Mouse (Mus musculus): ENCODE data around the gene Micu2. TPM values are rescaled to one million over a fixed set of nuclear protein-coding genes. Genes with fewer than 3 reads are reported as not detected.

Gene Micu2
- total and polyA plus RNA-seq, 2 experiments from 2014 or later, result 43.5 to 69.1 TPM

- Histone ChIP-seq H3K9ac (replicated peaks; ENCODE audit: low read length) (no peak overlapping the region), H3K4me3 (ENCODE audit: low read length) (no peak overlapping the region), H3K9me3 (ENCODE audit: low read length) (no peaks in the 10 kb centered on the region), H3K4me2 (ENCODE audit: low read depth, low read length) (no peak overlapping the region), H3K27me3 (ENCODE audit: insufficient read depth, low read length) (no peaks in the 10 kb centered on the region), H3K27ac (no peak overlapping the region), H3K36me3 (ENCODE audit: insufficient read depth, low read length) (no peaks in the 10 kb centered on the region), H3K4me1 (ENCODE audit: insufficient read depth, low read length) (no peaks in the 10 kb centered on the region)
- WGBS, result 91% methylated on average over 2 of the region's 2 CpGs
- no peak for TF ChIP-seq CTCF (IDR thresholded peaks at IDR 0.05; ENCODE audit: low read depth)
- DNase-seq (ENCODE audit: low spot score), result no peak
- no peak for ATAC-seq
These were observed 104.7 kb downstream of the Micu2 start for GRCm38 (mm10) chr14:57894346-57894745.

GRCm38 (mm10) chr14:57892961-57893360 lies 106.1 kb downstream of the Micu2 start:
- H3K4me1 ChIP-seq (ENCODE audit: insufficient read depth, low read length), result peaks cover 9% of the 10 kb centered on the region
- H3K9ac ChIP-seq (replicated peaks; ENCODE audit: low read length), result no peak overlapping the region
- TF ChIP-seq CTCF (IDR thresholded peaks at IDR 0.05; ENCODE audit: low read depth), result no peak
- 100% methylated on average over 1 of the region's 1 CpGs for WGBS
- no peaks in the 10 kb centered on the region for H3K27me3 ChIP-seq (ENCODE audit: insufficient read depth, low read length)
- H3K9me3 ChIP-seq (ENCODE audit: low read length), result no peaks in the 10 kb centered on the region
- no peak for ATAC-seq
- no peak overlapping the region for H3K4me3 ChIP-seq (ENCODE audit: low read length)
- no peak for DNase-seq (ENCODE audit: low spot score)
- H3K36me3 ChIP-seq (ENCODE audit: insufficient read depth, low read length), result no peaks in the 10 kb centered on the region
- H3K4me2 ChIP-seq (ENCODE audit: low read depth, low read length), result no peak overlapping the region
- no peak overlapping the region for H3K27ac ChIP-seq

- H3K4me2 ChIP-seq (ENCODE audit: low read depth, low read length), result peak within 1 kb of the TSS; percentile 57
- ATAC-seq, result peak; percentile 96
- WGBS, result 6% methylated on average over 39 of the region's 65 CpGs
These were observed 108.8 kb downstream of the Micu2 start, which contains the start of gene Zdhhc20 for GRCm38 (mm10) chr14:57890011-57890842. Gene Zdhhc20, minus strand, starts transcription at chr14:57890276.

GRCm38 (mm10) chr14:57889541-57890010 lies 109.5 kb downstream of the Micu2 start:
- H3K4me1 ChIP-seq (ENCODE audit: insufficient read depth, low read length), result peaks cover 17% of the 10 kb centered on the region
- peak overlapping the region; percentile 87 for H3K4me3 ChIP-seq (ENCODE audit: low read length)
- no peaks in the 10 kb centered on the region for H3K27me3 ChIP-seq (ENCODE audit: insufficient read depth, low read length)
- no peaks in the 10 kb centered on the region for H3K9me3 ChIP-seq (ENCODE audit: low read length)
- peak overlapping the region; percentile 57 for H3K4me2 ChIP-seq (ENCODE audit: low read depth, low read length)
- ATAC-seq, result peak; percentile 58
- under 1% methylated on average over 37 of the region's 37 CpGs for WGBS
- TF ChIP-seq CTCF (IDR thresholded peaks at IDR 0.05; ENCODE audit: low read depth), result no peak
- peak; percentile 74 for DNase-seq (ENCODE audit: low spot score)
- no peaks in the 10 kb centered on the region for H3K36me3 ChIP-seq (ENCODE audit: insufficient read depth, low read length)
- H3K9ac ChIP-seq (replicated peaks; ENCODE audit: low read length), result peak overlapping the region; percentile 97
- peak overlapping the region; percentile 94 for H3K27ac ChIP-seq

More at GRCm38 (mm10) chr14:57890011-57890842, 108.8 kb downstream of the Micu2 start, which contains the start of gene Zdhhc20:
- Histone ChIP-seq H3K36me3 (ENCODE audit: insufficient read depth, low read length) (no peaks in the 10 kb centered on the region), H3K27ac (peak within 1 kb of the TSS; percentile 94), H3K27me3 (ENCODE audit: insufficient read depth, low read length) (no peaks in the 10 kb centered on the region), H3K4me1 (ENCODE audit: insufficient read depth, low read length) (peaks cover 17% of the 10 kb centered on the region), H3K9me3 (ENCODE audit: low read length) (no peaks in the 10 kb centered on the region), H3K9ac (replicated peaks; ENCODE audit: low read length) (peak within 1 kb of the TSS; percentile 97), H3K4me3 (ENCODE audit: low read length) (peak within 1 kb of the TSS; percentile 87)
- TF ChIP-seq CTCF (IDR thresholded peaks at IDR 0.05; ENCODE audit: low read depth), result no peak
- DNase-seq (ENCODE audit: low spot score), result peak; percentile 97

- Histone ChIP-seq H3K9ac (replicated peaks; ENCODE audit: low read length) (no peak overlapping the region), H3K4me1 (ENCODE audit: insufficient read depth, low read length) (peaks cover 20% of the 10 kb centered on the region), H3K9me3 (ENCODE audit: low read length) (no peaks in the 10 kb centered on the region), H3K36me3 (ENCODE audit: insufficient read depth, low read length) (no peaks in the 10 kb centered on the region), H3K27ac (no peak overlapping the region), H3K27me3 (ENCODE audit: insufficient read depth, low read length) (no peaks in the 10 kb centered on the region), H3K4me2 (ENCODE audit: low read depth, low read length) (peak overlapping the region; percentile 57; the same call in 1 of the 2 replicates), H3K4me3 (ENCODE audit: low read length) (no peak overlapping the region)
- ATAC-seq, result no peak
- TF ChIP-seq CTCF (IDR thresholded peaks at IDR 0.05; ENCODE audit: low read depth), result no peak
- WGBS, result 61% methylated on average over 8 of the region's 8 CpGs
- no peak for DNase-seq (ENCODE audit: low spot score)
These were observed 111.9 kb downstream of the Micu2 start for GRCm38 (mm10) chr14:57887171-57887570.

- Histone ChIP-seq H3K4me3 (ENCODE audit: low read length) (no peak overlapping the region), H3K4me2 (ENCODE audit: low read depth, low read length) (no peak overlapping the region), H3K36me3 (ENCODE audit: insufficient read depth, low read length) (no peaks in the 10 kb centered on the region), H3K27me3 (ENCODE audit: insufficient read depth, low read length) (no peaks in the 10 kb centered on the region), H3K4me1 (ENCODE audit: insufficient read depth, low read length) (peaks cover 25% of the 10 kb centered on the region), H3K9me3 (ENCODE audit: low read length) (no peaks in the 10 kb centered on the region), H3K9ac (replicated peaks; ENCODE audit: low read length) (no peak overlapping the region), H3K27ac (no peak overlapping the region)
- 89% methylated on average over 2 of the region's 2 CpGs for WGBS
- ATAC-seq (no peak), DNase-seq (ENCODE audit: low spot score) (no peak)
- TF ChIP-seq CTCF (IDR thresholded peaks at IDR 0.05; ENCODE audit: low read depth), result no peak
These were observed 113.0 kb downstream of the Micu2 start for GRCm38 (mm10) chr14:57886032-57886431.

- H3K4me3 ChIP-seq (ENCODE audit: low read length), result no peak overlapping the region
- 85% methylated on average over 3 of the region's 3 CpGs for WGBS
- no peak overlapping the region for H3K27ac ChIP-seq
These were observed 115.7 kb downstream of the Micu2 start for GRCm38 (mm10) chr14:57883341-57883740.

More at GRCm38 (mm10) chr14:57883341-57883740, 115.7 kb downstream of the Micu2 start:
- H3K36me3 ChIP-seq (ENCODE audit: insufficient read depth, low read length), result no peaks in the 10 kb centered on the region
- no peaks in the 10 kb centered on the region for H3K9me3 ChIP-seq (ENCODE audit: low read length)
- no peak for ATAC-seq
- H3K4me2 ChIP-seq (ENCODE audit: low read depth, low read length), result no peak overlapping the region
- DNase-seq (ENCODE audit: low spot score), result no peak
- H3K4me1 ChIP-seq (ENCODE audit: insufficient read depth, low read length), result peaks cover 18% of the 10 kb centered on the region
- TF ChIP-seq CTCF (IDR thresholded peaks at IDR 0.05; ENCODE audit: low read depth), result no peak
- no peak overlapping the region for H3K9ac ChIP-seq (replicated peaks; ENCODE audit: low read length)
- H3K27me3 ChIP-seq (ENCODE audit: insufficient read depth, low read length), result no peaks in the 10 kb centered on the region

Measured in hindbrain, postnatal 0 days (tissue).